Mouse (Mus musculus) heart, embryonic 13.5 days (tissue): ENCODE measurements around the gene Bod1. TPM values are rescaled to one million over a fixed set of nuclear protein-coding genes. Genes with fewer than 3 reads are reported as not detected.
A peak's percentile ranks its signal among the peaks of the same experiment; 100 is the strongest.

ENCODE experiments used
- ATAC-seq: fragments of 200-750 bp; cut with Nextera tagmentation; 2 replicates; pipeline ENCODE4 v1.8.0; 2017; ENCODE audit warnings: moderate TSS enrichment; ENCODE audit not compliant: insufficient number of reproducible peaks, low FRiP score, low TSS enrichment; ENCODE audit errors: extremely low read depth
- H3K27ac ChIP-seq: fragments of 300-500 bp; sonication (generic); replicated peaks from 2 replicates; pipeline ENCODE4 v1.5.1; 2015; ENCODE audit warnings: moderate library complexity, mild to moderate bottlenecking, inconsistent platforms
- H3K27me3 ChIP-seq: fragments of 300-500 bp; sonication (generic); replicated peaks from 2 replicates; pipeline ENCODE4 v1.6.1; 2015; ENCODE audit warnings: mild to moderate bottlenecking, inconsistent platforms
- H3K36me3 ChIP-seq: fragments of 300-500 bp; sonication (generic); 2 replicates; pipeline ENCODE4 v1.6.1; 2015; ENCODE audit warnings: mild to moderate bottlenecking, inconsistent platforms
- H3K4me1 ChIP-seq: fragments of 300-500 bp; sonication (generic); 2 replicates; pipeline ENCODE4 v1.6.1; 2015; ENCODE audit warnings: inconsistent platforms
- H3K4me2 ChIP-seq: fragments of 300-500 bp; sonication (generic); 2 replicates; pipeline ENCODE4 v1.6.1; 2015; ENCODE audit warnings: inconsistent platforms, mild to moderate bottlenecking, moderate library complexity
- H3K4me3 ChIP-seq: fragments of 300-500 bp; sonication (generic); 2 replicates; pipeline ENCODE4 v1.5.1; 2015; ENCODE audit warnings: moderate library complexity, mild to moderate bottlenecking, inconsistent platforms
- H3K9ac ChIP-seq: fragments of 300-500 bp; sonication (generic); 2 replicates; pipeline ENCODE4 v1.6.1; 2015; ENCODE audit warnings: inconsistent platforms, mild to moderate bottlenecking, moderate library complexity
- H3K9me3 ChIP-seq: fragments of 300-500 bp; sonication (generic); 2 replicates; pipeline ENCODE4 v1.6.1; 2016; ENCODE audit warnings: inconsistent platforms
- WGBS: fragments of 180-500 bp; shearing (Covaris S2); methylation state at CpG from one replicate; pipeline ENCODE4 v1.1.7; 2015; ENCODE audit warnings: mixed read lengths; 5-methylcytosine and 5-hydroxymethylcytosine counted together
- polyA plus RNA-seq: library from polyadenylated mRNA; unstranded; fragments of >200 nt; fragmentation: Nextera tagmentation; extraction: Ambion mirVana; gene quantifications from 2 replicates; pipeline ENCODE4 v1.2.1, GENCODE M21; 2015

The Bod1 gene
- polyA plus RNA-seq, 1 experiment from 2014 or later = 68.0 TPM

GRCm38 (mm10) chr11:31693322-31693721 is 21.6 kb upstream of the Bod1 start:
- H3K4me3 ChIP-seq = no peak overlapping the region
- no peak overlapping the region for H3K27ac ChIP-seq
- no peak overlapping the region for H3K4me2 ChIP-seq
- H3K4me1 ChIP-seq = 0 out of 2 replicates have a peak, but pooled peaks cover 7% of the 10 kb centered on the region
- 0 out of 2 replicates have a peak, but pooled peaks cover 3% of the 10 kb centered on the region for H3K9me3 ChIP-seq
- H3K9ac ChIP-seq = no peak overlapping the region
- WGBS = 78% methylated on average over 2 of the region's 2 CpGs
- H3K27me3 ChIP-seq = no peaks in the 10 kb centered on the region
- H3K36me3 ChIP-seq = no peaks in the 10 kb centered on the region
- ATAC-seq = no peak

GRCm38 (mm10) chr11:31688956-31689355 is 17.3 kb upstream of the Bod1 start:
- 40% methylated on average over 4 of the region's 4 CpGs for WGBS
- no peak for ATAC-seq
- H3K4me3 ChIP-seq = no peak overlapping the region

GRCm38 (mm10) chr11:31684913-31685567 is 13.4 kb upstream of the Bod1 start:
- Histone ChIP-seq H3K4me1 (0 out of 2 replicates have a peak, but pooled peaks cover 7% of the 10 kb centered on the region), H3K4me2 (no peak overlapping the region), H3K9me3 (no peaks in the 10 kb centered on the region), H3K27ac (no peak overlapping the region), H3K9ac (no peak overlapping the region), H3K36me3 (no peaks in the 10 kb centered on the region), H3K4me3 (no peak overlapping the region), H3K27me3 (no peaks in the 10 kb centered on the region)
- ATAC-seq = no peak
- WGBS = 74% methylated on average over 9 of the region's 9 CpGs

More at GRCm38 (mm10) chr11:31688956-31689355, 17.3 kb upstream of the Bod1 start:
- no peak overlapping the region for H3K9ac ChIP-seq
- 0 out of 2 replicates have a peak, but pooled peaks cover 7% of the 10 kb centered on the region for H3K4me1 ChIP-seq
- H3K27me3 ChIP-seq = no peaks in the 10 kb centered on the region
- no peaks in the 10 kb centered on the region for H3K36me3 ChIP-seq
- no peak overlapping the region for H3K27ac ChIP-seq
- H3K9me3 ChIP-seq = 0 out of 2 replicates have a peak, but pooled peaks cover 1% of the 10 kb centered on the region
- H3K4me2 ChIP-seq = no peak overlapping the region

- Histone ChIP-seq H3K36me3 (no peaks in the 10 kb centered on the region), H3K9ac (no peak overlapping the region), H3K4me3 (no peak overlapping the region), H3K4me2 (no peak overlapping the region), H3K27ac (no peak overlapping the region), H3K27me3 (no peaks in the 10 kb centered on the region), H3K4me1 (0 out of 2 replicates have a peak, but pooled peaks cover 2% of the 10 kb centered on the region), H3K9me3 (no peaks in the 10 kb centered on the region)
- 78% methylated on average over 2 of the region's 2 CpGs for WGBS
- ATAC-seq = no peak
Measured at GRCm38 (mm10) chr11:31684126-31684525, 12.4 kb upstream of the Bod1 start.

GRCm38 (mm10) chr11:31679840-31680381 is 8.2 kb upstream of the Bod1 start:
- no peaks in the 10 kb centered on the region for H3K9me3 ChIP-seq
- no peak overlapping the region for H3K27ac ChIP-seq
- no peak for ATAC-seq
- 0 out of 2 replicates have a peak, but pooled peaks cover 4% of the 10 kb centered on the region for H3K4me1 ChIP-seq
- H3K4me2 ChIP-seq = no peak overlapping the region
- H3K9ac ChIP-seq = no peak overlapping the region
- no peak overlapping the region for H3K4me3 ChIP-seq
- H3K36me3 ChIP-seq = no peaks in the 10 kb centered on the region
- no peaks in the 10 kb centered on the region for H3K27me3 ChIP-seq
- WGBS = 74% methylated on average over 16 of the region's 16 CpGs

- Histone ChIP-seq H3K36me3 (no peaks in the 10 kb centered on the region), H3K9me3 (no peaks in the 10 kb centered on the region), H3K4me1 (peaks cover 11% of the 10 kb centered on the region), H3K4me2 (no peak overlapping the region), H3K9ac (no peak overlapping the region), H3K27ac (no peak overlapping the region), H3K4me3 (no peak overlapping the region), H3K27me3 (no peaks in the 10 kb centered on the region)
- no peak for ATAC-seq
- 84% methylated on average over 5 of the region's 5 CpGs for WGBS
Measured at GRCm38 (mm10) chr11:31677309-31677708, 5.6 kb upstream of the Bod1 start.

- no peak overlapping the region for H3K4me2 ChIP-seq
- no peaks in the 10 kb centered on the region for H3K27me3 ChIP-seq
- H3K4me1 ChIP-seq = peaks cover 14% of the 10 kb centered on the region
- no peaks in the 10 kb centered on the region for H3K36me3 ChIP-seq
- 80% methylated on average over 3 of the region's 3 CpGs for WGBS
- no peaks in the 10 kb centered on the region for H3K9me3 ChIP-seq
- no peak overlapping the region for H3K9ac ChIP-seq
- H3K27ac ChIP-seq = no peak overlapping the region
- H3K4me3 ChIP-seq = no peak overlapping the region
- ATAC-seq = no peak
Measured at GRCm38 (mm10) chr11:31676661-31677252, 5.1 kb upstream of the Bod1 start.

- no peak for ATAC-seq
- WGBS = 52% methylated on average over 2 of the region's 2 CpGs
Measured at GRCm38 (mm10) chr11:31675430-31675829, 3.7 kb upstream of the Bod1 start.

GRCm38 (mm10) chr11:31672170-31672563 is 482 bp upstream of the Bod1 start:
- Histone ChIP-seq H3K4me3 (peak overlapping the region; percentile 96), H3K27me3 (no peaks in the 10 kb centered on the region), H3K4me2 (peak overlapping the region; percentile 76), H3K9me3 (no peaks in the 10 kb centered on the region), H3K9ac (peak overlapping the region; percentile 93), H3K27ac (no peak overlapping the region), H3K4me1 (peaks cover 18% of the 10 kb centered on the region), H3K36me3 (peaks cover 30% of the 10 kb centered on the region)
- WGBS = 11% methylated on average over 9 of the region's 9 CpGs
- no peak for ATAC-seq

More at GRCm38 (mm10) chr11:31675430-31675829, 3.7 kb upstream of the Bod1 start:
- H3K27ac ChIP-seq = no peak overlapping the region
- H3K4me2 ChIP-seq = no peak overlapping the region
- no peaks in the 10 kb centered on the region for H3K9me3 ChIP-seq
- no peak overlapping the region for H3K4me3 ChIP-seq
- peaks cover 18% of the 10 kb centered on the region for H3K4me1 ChIP-seq
- H3K9ac ChIP-seq = no peak overlapping the region
- H3K27me3 ChIP-seq = no peaks in the 10 kb centered on the region
- H3K36me3 ChIP-seq = no peaks in the 10 kb centered on the region

- no peaks in the 10 kb centered on the region for H3K27me3 ChIP-seq
- H3K9me3 ChIP-seq = no peaks in the 10 kb centered on the region
- peak overlapping the region; percentile 76 for H3K4me2 ChIP-seq
- no peak for ATAC-seq
- peak overlapping the region; percentile 61; the same call in 1 of the 2 replicates for H3K9ac ChIP-seq
- peak overlapping the region; percentile 96 for H3K4me3 ChIP-seq
- H3K27ac ChIP-seq = no peak overlapping the region
- 71% methylated on average over 5 of the region's 5 CpGs for WGBS
- H3K36me3 ChIP-seq = peaks cover 47% of the 10 kb centered on the region
- H3K4me1 ChIP-seq = peaks cover 18% of the 10 kb centered on the region
Measured at GRCm38 (mm10) chr11:31670468-31670921, 1.2 kb downstream of the Bod1 start.

- Histone ChIP-seq H3K27me3 (no peaks in the 10 kb centered on the region), H3K36me3 (peaks cover 59% of the 10 kb centered on the region), H3K4me1 (peaks cover 18% of the 10 kb centered on the region), H3K9ac (no peak overlapping the region), H3K4me2 (no peak overlapping the region), H3K4me3 (no peak overlapping the region), H3K9me3 (no peaks in the 10 kb centered on the region), H3K27ac (no peak overlapping the region)
- 90% methylated on average over 9 of the region's 9 CpGs for WGBS
- ATAC-seq = no peak
Measured at GRCm38 (mm10) chr11:31669172-31669869, 2.4 kb downstream of the Bod1 start.
